Mouse (Mus musculus): ENCODE measurements around the gene Srd5a2.
"Not testable (repeated sequence)": the region's sequence is repeated elsewhere in the genome, so short reads cannot be mapped to it uniquely, and the experiment has no call there.

The Srd5a2 gene

DNA sequence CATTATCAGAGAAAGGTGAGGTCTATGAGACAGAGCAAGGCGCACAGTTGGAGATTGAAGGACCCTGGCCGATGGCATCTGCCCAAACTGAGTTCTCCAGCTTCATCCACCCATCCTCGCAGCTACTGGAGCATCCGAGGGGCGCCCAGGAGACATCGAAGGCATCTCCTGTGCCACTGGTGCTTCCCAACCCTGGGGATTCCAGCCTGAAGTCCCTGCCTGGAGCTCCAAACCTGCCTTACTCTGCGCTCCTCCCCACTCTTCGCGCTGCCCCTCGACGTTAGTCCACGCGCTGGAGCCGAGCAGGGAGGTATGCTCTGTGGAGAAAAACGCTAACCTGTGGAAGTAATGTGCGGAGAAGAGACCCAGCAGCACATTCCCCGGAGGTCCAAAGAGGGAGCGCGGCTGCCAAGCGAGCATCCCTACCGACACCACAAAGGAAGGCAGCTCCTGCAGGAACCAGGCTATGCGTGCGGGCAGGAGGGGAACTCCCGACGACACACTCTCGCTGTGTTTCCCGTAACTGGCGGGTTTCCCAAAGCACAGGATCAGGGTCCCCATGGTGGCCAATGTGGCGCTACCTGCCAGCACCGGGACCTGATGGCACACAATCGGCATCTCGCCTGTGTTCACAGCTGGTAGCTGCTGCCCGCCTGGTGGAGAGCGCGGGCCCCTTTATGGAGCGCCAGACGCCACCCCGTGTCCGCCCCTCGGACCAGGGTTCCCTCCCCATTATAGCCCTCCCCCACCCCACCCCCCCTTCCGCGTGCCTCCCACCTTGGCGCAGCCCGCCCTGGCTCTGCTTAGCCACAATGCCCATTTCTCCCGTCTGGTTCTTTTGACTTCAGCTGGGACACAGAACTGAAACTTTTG, at the start of gene Srd5a2:
Gene Srd5a2, minus strand, starts transcription at position 707 of the 873 bp plus-strand sequence.
- peak; percentile 6 for DNase-seq (ENCODE audit: low read depth, low spot score)

DNA sequence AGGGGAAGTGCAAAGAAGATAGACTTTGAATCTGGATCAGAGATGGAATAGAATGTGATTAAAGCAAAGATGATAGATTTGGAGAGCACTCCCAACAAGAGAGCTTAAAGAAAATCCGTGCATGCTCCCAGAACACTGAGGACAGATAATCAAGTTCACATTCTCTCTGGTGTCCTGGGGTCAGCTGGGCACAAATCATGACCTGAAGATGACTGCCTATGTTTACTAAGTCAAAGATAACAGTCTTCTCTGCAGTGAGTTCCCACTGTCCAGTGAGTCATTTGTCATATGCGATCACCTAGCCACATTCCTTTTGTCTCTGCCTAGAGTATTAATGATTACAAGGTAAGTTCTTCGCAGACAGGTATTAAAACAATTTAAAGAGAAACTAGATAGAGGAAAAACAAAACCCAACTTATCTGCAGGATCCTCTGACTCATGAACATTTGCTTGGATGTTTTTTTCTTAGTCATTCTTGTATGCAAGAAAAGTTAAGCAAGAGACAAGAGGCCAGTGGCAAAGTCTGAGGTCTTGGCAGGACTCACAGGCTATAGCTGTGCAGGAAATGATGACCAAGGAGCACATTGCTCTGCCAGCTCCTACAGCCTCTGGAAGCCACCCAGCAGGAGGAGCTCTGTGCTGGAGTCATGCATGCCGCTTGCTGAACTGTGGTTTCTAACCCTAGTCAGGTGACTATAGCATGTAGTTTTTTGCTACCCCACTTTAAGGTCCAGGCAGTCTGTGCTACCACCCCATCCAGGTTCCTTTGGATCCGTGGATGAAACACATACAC, 41.4 kb upstream of the Srd5a2 start:
- no peak for DNase-seq (ENCODE audit: low read depth, low spot score)

DNA sequence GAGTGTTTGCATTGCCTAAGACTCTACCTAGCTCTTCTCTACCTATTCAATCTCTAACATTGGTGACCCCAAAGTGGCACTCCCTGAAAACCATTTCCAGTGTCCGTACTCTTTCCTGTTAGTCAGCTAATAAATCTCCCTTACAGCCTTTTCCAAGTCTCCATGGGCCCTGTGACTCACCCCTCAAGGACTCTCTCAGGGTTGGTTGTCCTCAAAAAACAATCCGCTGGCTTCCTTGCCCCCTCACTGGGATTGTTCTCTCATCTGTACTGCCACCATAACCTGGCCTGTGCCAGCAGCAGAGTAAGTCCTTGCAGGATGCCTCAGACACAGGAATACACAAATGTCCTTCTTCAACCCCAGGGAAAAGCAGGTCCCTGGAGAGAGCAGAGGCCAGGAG, 40.3 kb upstream of the Srd5a2 start:
- no peak for DNase-seq (ENCODE audit: low read depth, low spot score)

DNA sequence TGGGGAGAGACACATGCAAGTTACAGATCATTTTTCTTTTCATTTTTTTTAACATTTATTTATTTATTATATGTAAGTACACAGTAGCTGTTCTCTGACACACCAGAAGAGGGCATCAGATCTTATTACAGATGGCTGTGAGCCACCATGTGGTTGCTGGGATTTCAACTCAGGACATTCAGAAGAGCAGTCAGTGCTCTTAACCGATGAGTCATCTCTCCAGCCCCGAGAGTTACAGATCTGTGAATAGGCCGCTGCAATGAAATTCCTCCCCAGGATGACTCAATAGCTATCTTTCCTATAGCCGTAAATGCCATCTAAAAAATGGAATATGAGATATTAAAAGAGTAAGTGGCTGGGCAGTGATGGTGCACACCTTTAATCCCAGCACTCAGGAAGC, 35.7 kb upstream of the Srd5a2 start:
- DNase-seq (ENCODE audit: low read depth, low spot score) = no peak

- DNase-seq (ENCODE audit: low read depth, low spot score) = no peak
These were observed 32.4 kb upstream of the Srd5a2 start for GRCm38 (mm10) chr17:74080076-74080615.

DNA sequence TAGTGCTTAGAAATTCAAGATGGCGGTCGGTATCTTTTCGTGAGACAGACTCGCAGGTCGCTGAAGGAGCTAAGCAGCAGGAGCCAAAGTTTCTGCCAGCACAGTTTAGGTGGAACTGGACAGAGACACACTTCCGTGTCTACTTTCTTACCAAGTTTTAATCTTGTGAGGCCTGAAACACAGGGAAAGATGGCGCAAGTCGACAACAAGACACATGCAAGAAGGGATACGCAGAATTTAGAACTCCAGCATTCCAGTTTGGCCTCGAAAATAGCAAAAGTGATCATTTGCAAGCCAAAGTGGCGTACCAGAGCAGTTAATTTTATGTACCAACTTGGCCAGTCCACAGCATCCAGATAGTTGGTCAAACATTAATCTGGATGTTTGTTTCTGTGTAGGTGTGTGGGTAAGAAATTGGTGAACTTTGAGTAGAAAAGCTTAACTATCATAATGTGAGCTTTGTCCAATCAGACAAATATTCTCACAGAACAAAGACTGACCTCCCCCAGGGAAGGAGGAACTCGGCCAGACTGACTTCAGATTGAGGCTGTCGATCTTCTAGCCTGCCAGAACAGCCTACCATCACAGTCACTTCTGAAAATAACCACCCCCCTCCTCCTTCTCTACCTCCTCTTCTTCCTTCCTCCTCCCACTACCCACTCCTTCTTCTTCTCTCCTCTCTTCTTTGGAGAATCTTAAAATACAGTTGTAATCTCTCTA, 31.2 kb upstream of the Srd5a2 start:
- no peak for DNase-seq (ENCODE audit: low read depth, low spot score)

DNA sequence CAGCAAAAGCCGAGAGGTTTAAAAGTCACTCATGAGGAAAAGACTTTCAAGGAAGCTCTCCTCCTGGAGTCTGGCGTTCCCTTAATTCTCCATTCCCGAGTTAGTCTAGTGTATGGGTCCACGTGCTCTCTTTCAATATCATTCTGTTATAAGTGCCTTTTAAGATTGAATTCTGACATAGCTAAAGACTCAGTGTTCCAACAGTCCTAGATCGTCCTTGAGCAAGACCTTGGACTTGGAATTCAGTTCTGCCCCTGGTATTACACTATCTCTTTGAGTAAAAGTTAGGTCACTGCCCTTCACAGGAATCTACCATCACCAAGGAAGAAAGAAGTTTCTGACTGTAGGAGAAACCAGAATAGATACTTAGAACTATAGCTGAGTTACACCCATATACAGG, 25.4 kb upstream of the Srd5a2 start:
- DNase-seq (ENCODE audit: low read depth, low spot score) = not testable (repeated sequence)

DNA sequence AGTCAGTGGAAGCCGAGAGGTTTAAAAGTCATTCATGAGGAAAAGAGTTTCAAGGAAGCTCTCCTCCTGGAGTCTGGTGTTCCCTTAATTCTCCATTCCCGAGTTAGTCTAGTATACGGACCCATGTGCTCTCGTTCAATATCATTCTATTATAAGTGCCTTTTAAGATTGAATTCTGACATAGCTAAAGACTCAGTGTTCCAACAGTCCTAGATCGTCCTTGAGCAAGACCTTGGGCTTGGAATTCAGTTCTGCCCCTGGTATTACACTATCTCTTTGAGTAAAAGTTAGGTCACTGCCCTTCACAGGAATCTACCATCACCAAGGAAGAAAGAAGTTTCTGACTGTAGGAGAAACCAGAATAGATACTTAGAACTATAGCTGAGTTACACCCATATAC, 15.0 kb upstream of the Srd5a2 start:
- not testable (repeated sequence) for DNase-seq (ENCODE audit: low read depth, low spot score)

- DNase-seq (ENCODE audit: low read depth, low spot score) = no peak
These were observed 607 bp upstream of the Srd5a2 start for GRCm38 (mm10) chr17:74048229-74048816.

- DNase-seq (ENCODE audit: low read depth, low spot score) = no peak
These were observed 4.0 kb downstream of the Srd5a2 start for GRCm38 (mm10) chr17:74043754-74044153.

GRCm38 (mm10) chr17:74020526-74021203, 27.1 kb downstream of the Srd5a2 start:
- DNase-seq (ENCODE audit: low read depth, low spot score) = peak; percentile 85

DNA sequence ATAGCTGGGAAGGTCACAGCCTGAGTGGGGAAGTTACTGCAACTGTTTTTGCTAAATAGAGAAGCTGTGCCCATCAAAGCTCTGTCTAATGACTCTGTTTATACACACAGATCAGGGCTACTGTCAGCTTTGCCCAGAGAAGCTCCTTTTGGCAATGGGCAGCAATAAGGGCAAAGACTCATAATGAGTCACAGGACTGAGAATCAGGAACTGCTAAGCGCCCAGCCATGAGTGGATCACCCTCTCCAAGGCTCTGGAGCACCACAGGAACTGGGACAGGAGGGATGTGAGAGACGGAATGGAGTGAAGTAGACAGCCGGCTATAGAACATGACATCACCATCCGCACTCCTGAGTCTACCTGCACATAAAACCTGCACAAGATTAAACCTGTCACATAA, 29.4 kb downstream of the Srd5a2 start:
- DNase-seq (ENCODE audit: low read depth, low spot score) = no peak

DNA sequence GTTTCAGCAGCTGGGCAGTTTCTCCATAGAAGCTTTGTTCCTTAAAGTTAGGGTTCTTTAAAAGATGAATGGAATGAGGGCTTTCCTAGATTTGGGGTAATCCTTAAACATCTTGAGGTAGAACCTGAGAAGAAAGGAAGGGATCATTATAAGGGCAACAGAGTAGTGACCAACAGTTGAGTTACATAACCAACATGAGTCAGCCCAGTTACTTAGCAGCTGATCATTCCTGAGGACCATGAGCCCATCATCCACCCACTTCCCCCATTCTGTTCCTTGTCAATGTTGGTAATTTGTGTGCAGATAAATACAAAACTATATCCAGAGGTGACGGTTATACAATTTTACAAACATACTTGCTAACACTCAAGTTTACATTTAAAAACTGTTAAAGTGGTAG, 30.1 kb downstream of the Srd5a2 start:
- DNase-seq (ENCODE audit: low read depth, low spot score) = no peak

DNA sequence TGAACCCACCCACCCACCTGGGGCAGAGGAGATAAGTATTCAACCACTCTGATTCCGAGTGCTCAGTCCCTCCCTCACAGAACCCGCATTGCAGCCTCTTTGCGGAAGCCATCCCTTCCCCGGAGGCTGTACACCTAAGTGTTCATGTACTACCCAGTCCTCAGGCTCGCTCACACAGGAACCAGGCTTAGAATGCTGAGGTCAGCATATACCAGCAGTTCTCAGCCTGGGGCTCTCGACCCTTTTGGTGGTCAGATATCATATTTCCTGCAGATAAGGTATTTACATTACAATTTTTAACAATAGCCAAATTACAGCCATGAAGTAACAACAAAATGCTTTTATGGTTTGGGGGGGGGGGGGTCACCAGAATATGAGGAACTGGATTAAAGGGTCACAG, 32.6 kb downstream of the Srd5a2 start:
- no peak for DNase-seq (ENCODE audit: low read depth, low spot score)

DNA sequence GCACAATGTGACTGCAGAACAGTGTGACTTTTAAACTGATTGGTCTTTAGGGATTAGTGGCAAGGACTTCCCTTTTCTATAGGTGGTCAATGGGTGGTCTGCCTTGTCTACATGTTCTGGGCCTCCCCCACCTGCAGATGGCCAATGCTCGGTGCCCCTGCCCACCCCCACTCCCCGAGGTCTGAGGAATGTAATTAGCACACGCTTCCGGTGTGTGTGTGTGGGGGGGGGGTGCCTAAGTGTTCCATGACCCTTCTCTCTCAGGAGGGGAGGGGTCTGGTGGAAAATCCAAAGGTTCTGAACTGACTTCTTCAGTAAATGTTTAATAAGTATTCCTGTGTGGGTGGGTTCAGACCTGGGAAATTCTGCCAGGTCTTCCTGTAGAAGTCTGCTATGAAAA, 39.0 kb downstream of the Srd5a2 start:
- no peak for DNase-seq (ENCODE audit: low read depth, low spot score)

- DNase-seq (ENCODE audit: low read depth, low spot score) = peak; percentile 34
These were observed 40.7 kb downstream of the Srd5a2 start for GRCm38 (mm10) chr17:74007001-74007400.

DNA sequence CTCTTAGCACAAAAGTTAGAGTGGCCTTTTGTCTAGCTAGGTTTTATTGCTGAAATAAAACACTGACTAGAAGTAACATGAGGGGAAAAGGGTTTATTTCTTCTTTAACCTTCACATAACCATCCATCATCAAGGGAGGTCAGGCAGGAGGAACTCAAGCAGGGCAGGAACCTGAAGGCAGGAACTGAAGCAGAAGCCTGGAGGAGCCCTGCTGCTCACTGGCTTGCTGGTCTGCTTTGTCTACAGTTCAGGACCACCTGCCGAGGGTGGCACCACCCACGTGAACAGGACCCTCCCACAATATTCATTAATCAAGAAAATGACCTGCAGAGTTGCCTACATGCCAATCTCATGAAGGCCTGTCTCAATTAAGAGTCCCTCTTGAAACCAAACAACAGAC, 45.3 kb downstream of the Srd5a2 start:
- no peak for DNase-seq (ENCODE audit: low read depth, low spot score)

DNA sequence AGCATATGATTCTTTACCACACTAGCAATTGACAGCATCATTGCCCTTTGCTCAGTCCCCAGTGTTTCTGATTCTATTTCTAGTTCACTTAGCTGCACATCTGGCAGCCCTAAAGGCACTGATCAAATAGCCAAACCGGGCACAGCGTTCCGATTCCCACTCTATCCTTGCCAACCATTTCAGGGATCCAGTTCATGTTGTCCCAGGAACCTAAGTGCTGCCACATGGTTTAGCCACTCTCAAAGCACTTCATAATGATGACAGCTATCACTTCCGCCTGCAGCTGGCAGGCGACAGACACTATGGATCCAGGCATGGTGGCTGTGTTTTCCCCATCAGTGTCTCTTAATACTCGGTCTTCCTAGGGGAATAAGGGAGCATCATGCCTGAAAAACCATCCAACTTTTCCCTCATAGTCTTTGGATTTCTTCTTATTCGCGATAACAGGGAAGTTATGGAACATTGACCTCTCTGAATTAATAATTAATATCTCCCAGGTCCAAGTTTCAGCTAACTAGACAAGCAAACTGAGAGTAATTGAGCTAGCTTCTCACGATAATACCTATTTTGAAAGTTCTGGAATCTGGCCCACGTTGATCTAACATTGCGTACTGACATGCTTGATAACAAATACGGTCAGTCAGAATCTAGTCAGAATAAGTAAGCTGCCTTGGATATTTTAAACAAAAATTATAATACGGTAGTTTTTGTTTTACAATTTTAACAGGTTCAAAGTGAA, 51.6 kb downstream of the Srd5a2 start:
- no peak for DNase-seq (ENCODE audit: low read depth, low spot score)

DNA sequence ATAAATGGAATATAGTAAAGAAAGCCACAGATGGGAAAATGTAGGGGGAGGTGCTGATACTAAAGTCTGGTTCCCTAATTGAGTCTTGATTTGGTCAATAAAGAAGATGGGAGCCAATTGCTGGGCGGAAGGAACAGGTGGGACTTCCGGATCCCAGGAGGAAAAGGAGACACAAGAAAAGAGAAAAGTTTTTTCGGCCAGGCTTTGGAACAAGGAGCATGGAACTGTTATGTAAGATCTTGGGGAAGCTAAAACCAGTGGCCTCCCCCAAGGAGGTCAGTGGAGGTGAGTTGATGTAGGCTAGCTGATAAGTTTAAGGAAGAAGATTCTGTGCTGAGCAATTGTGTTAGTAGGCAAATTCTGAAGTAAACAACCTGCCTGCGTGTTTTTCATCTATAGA, 56.5 kb downstream of the Srd5a2 start:
- DNase-seq (ENCODE audit: low read depth, low spot score) = no peak

DNA sequence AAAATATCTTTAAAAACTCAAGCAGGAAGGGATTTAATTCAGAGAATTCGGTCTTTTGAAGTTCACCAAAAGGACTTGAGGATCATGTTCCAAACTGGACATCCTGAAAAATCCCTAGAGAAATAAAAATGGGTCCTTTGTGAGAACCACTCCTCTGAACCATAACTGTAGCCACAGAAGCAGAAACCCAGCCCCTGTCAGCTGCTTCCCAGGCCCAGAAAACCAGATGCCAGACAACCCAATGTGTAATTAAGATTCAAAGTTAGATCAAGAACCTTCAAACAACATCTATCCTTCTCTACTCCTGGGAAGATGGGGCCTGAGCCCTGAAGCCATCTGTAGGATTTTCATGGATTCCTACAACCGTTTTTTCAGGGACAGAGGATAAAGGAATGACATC, 61.1 kb downstream of the Srd5a2 start:
- DNase-seq (ENCODE audit: low read depth, low spot score) = no peak

All from forelimb bud, embryonic 11.5 days (tissue).